Mouse (Mus musculus): ENCODE measurements around the gene A630095N17Rik. TPM values are rescaled to one million over a fixed set of nuclear protein-coding genes. Genes with fewer than 3 reads are reported as not detected.
A peak's percentile ranks its signal among the peaks of the same experiment; 100 is the strongest.

The A630095N17Rik gene
- total and polyA plus RNA-seq, 2 experiments from 2014 or later = not detected

DNA sequence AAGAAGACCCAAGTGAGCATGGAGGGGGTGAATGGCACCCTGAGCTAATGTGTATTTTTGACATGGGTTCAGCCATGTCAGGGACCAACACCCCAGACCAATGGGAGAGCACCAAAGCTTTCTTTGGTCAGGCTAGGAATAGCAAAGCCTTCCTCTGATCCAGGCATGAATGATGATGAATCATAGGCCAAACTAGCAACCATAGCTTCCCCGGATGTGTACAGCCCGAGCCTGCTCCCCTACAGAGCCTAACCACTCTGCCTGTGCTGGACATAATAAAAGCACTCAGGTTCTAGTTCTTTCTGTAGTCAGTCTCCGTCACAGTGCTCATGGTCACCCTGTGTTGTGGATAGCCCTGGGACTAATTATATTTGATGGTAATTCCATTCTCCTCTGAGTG is 10.4 kb downstream of the A630095N17Rik start:
- DNase-seq (ENCODE audit: low spot score) = no peak
- no peaks in the 10 kb centered on the region for H3K9me3 ChIP-seq (replicated peaks; ENCODE audit: control insufficient read depth, low read length)
- WGBS = 74% methylated on average over 3 of the region's 3 CpGs
- H3K9ac ChIP-seq (replicated peaks; ENCODE audit: low read depth, low read length) = no peak overlapping the region
- TF ChIP-seq CTCF (IDR thresholded peaks at IDR 0.05; ENCODE audit: low read depth) (no peak), EP300 (IDR thresholded peaks at IDR 0.05; ENCODE audit: low read depth) (no peak)
- ATAC-seq (ENCODE audit: insufficient read depth, low read depth) = no peak
- H3K27ac ChIP-seq (ENCODE audit: low read depth) = no peak overlapping the region
- peaks cover 18% of the 10 kb centered on the region; the same call in 1 of the 2 replicates for H3K27me3 ChIP-seq (ENCODE audit: control insufficient read depth, insufficient read depth, low read length)
- H3K36me3 ChIP-seq (replicated peaks; ENCODE audit: control insufficient read depth, insufficient read depth, low read length) = 0 out of 2 replicates have a peak, but pooled peaks cover 3% of the 10 kb centered on the region
- H3K4me3 ChIP-seq (ENCODE audit: low read depth, low read length) = no peak overlapping the region
- H3K4me2 ChIP-seq (ENCODE audit: low read depth, low read length) = no peak overlapping the region
- peaks cover 19% of the 10 kb centered on the region for H3K4me1 ChIP-seq (ENCODE audit: control insufficient read depth, insufficient read depth)

DNA sequence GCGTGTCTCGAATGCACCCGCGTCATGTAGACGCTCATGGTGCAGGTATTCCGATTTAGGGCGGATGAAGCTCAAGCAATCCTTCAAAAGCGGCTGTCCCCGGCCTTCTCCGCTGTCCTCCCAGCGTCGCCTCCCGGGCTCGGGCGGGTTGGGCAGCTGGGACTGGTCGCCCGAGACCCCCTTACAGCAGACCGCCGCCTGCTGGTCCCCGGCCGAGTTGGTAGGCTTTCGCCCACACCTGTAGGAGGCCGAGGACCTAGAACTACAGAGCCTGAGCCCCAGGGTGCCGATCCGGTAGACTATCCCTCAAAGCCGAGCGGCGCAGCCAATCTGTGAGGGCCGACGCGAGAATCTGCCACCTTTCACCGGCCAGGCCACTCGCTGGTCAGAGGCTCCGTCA is 12.4 kb downstream of the A630095N17Rik start, which contains the start of gene Tuba4a:
Gene Tuba4a, minus strand, starts transcription at position 335 of the 400 bp plus-strand sequence.
- TF ChIP-seq CTCF (IDR thresholded peaks at IDR 0.05; ENCODE audit: low read depth) (no peak; the same call in 1 of the 2 replicates), EP300 (IDR thresholded peaks at IDR 0.05; ENCODE audit: low read depth) (no peak)
- Histone ChIP-seq H3K9ac (replicated peaks; ENCODE audit: low read depth, low read length) (peak within 1 kb of the TSS; percentile 60), H3K27me3 (ENCODE audit: control insufficient read depth, insufficient read depth, low read length) (peaks cover 18% of the 10 kb centered on the region; the same call in 1 of the 2 replicates), H3K4me1 (ENCODE audit: control insufficient read depth, insufficient read depth) (peaks cover 19% of the 10 kb centered on the region), H3K36me3 (replicated peaks; ENCODE audit: control insufficient read depth, insufficient read depth, low read length) (peaks cover 23% of the 10 kb centered on the region), H3K27ac (ENCODE audit: low read depth) (peak within 1 kb of the TSS; percentile 82), H3K4me3 (ENCODE audit: low read depth, low read length) (peak within 1 kb of the TSS; percentile 61), H3K9me3 (replicated peaks; ENCODE audit: control insufficient read depth, low read length) (no peaks in the 10 kb centered on the region), H3K4me2 (ENCODE audit: low read depth, low read length) (peak within 1 kb of the TSS; percentile 87)
- DNase-seq (ENCODE audit: low spot score) = no peak
- 2% methylated on average over 34 of the region's 34 CpGs for WGBS
- peak; percentile 33 for ATAC-seq (ENCODE audit: insufficient read depth, low read depth)

- peaks cover 18% of the 10 kb centered on the region; the same call in 1 of the 2 replicates for H3K27me3 ChIP-seq (ENCODE audit: control insufficient read depth, insufficient read depth, low read length)
- ATAC-seq (ENCODE audit: insufficient read depth, low read depth) (peak; percentile 89), DNase-seq (ENCODE audit: low spot score) (peak; percentile 76)
- peak overlapping the region; percentile 82 for H3K27ac ChIP-seq (ENCODE audit: low read depth)
- H3K9ac ChIP-seq (replicated peaks; ENCODE audit: low read depth, low read length) = peak overlapping the region; percentile 60
- H3K4me3 ChIP-seq (ENCODE audit: low read depth, low read length) = peak overlapping the region; percentile 61
- H3K9me3 ChIP-seq (replicated peaks; ENCODE audit: control insufficient read depth, low read length) = no peaks in the 10 kb centered on the region
- H3K4me1 ChIP-seq (ENCODE audit: control insufficient read depth, insufficient read depth) = peaks cover 21% of the 10 kb centered on the region
- under 1% methylated on average over 24 of the region's 24 CpGs for WGBS
- peak overlapping the region; percentile 87 for H3K4me2 ChIP-seq (ENCODE audit: low read depth, low read length)
- peaks cover 27% of the 10 kb centered on the region for H3K36me3 ChIP-seq (replicated peaks; ENCODE audit: control insufficient read depth, insufficient read depth, low read length)
- TF ChIP-seq CTCF (IDR thresholded peaks at IDR 0.05; ENCODE audit: low read depth) (0 out of 2 replicates have a peak, but pooled peaks have one; percentile 10), EP300 (IDR thresholded peaks at IDR 0.05; ENCODE audit: low read depth) (no peak)
These were observed 12.8 kb downstream of the A630095N17Rik start for GRCm38 (mm10) chr1:75219078-75219477.

- H3K27ac ChIP-seq (ENCODE audit: low read depth) = peak overlapping the region; percentile 82
- 2% methylated on average over 37 of the region's 38 CpGs for WGBS
These were observed 13.5 kb downstream of the A630095N17Rik start for GRCm38 (mm10) chr1:75218227-75219001.

DNA sequence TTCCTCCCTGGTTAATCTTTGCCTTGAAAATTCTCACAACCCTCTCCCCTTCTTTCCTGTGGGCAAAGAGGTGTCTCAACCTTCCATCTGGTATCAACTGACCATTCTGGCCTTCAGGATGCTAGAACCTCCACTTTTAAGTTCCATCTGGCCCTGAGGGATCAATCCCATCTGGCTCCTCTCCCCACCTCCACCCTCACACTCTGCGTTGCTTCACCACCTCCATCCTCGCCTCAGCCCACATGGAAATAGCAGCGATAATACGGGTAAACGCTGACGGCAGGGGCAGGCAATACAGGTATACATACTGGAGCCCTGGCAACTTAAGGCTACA is 14.0 kb downstream of the A630095N17Rik start:
- Histone ChIP-seq H3K27ac (ENCODE audit: low read depth) (peak overlapping the region; percentile 82), H3K4me3 (ENCODE audit: low read depth, low read length) (peak overlapping the region; percentile 61), H3K9ac (replicated peaks; ENCODE audit: low read depth, low read length) (peak overlapping the region; percentile 60), H3K4me1 (ENCODE audit: control insufficient read depth, insufficient read depth) (peaks cover 21% of the 10 kb centered on the region), H3K27me3 (ENCODE audit: control insufficient read depth, insufficient read depth, low read length) (peaks cover 18% of the 10 kb centered on the region; the same call in 1 of the 2 replicates), H3K36me3 (replicated peaks; ENCODE audit: control insufficient read depth, insufficient read depth, low read length) (peaks cover 40% of the 10 kb centered on the region), H3K4me2 (ENCODE audit: low read depth, low read length) (peak overlapping the region; percentile 87), H3K9me3 (replicated peaks; ENCODE audit: control insufficient read depth, low read length) (no peaks in the 10 kb centered on the region)
- ATAC-seq (ENCODE audit: insufficient read depth, low read depth) (no peak), DNase-seq (ENCODE audit: low spot score) (no peak)
- TF ChIP-seq CTCF (IDR thresholded peaks at IDR 0.05; ENCODE audit: low read depth) = no peak
- no peak for TF ChIP-seq EP300 (IDR thresholded peaks at IDR 0.05; ENCODE audit: low read depth)
- WGBS = 1% methylated on average over 6 of the region's 6 CpGs

More at GRCm38 (mm10) chr1:75218227-75219001, 13.5 kb downstream of the A630095N17Rik start:
- ATAC-seq (ENCODE audit: insufficient read depth, low read depth) (peak; percentile 45), DNase-seq (ENCODE audit: low spot score) (no peak)
- Histone ChIP-seq H3K4me1 (ENCODE audit: control insufficient read depth, insufficient read depth) (peaks cover 21% of the 10 kb centered on the region), H3K9me3 (replicated peaks; ENCODE audit: control insufficient read depth, low read length) (no peaks in the 10 kb centered on the region), H3K9ac (replicated peaks; ENCODE audit: low read depth, low read length) (peak overlapping the region; percentile 60), H3K36me3 (replicated peaks; ENCODE audit: control insufficient read depth, insufficient read depth, low read length) (peaks cover 34% of the 10 kb centered on the region), H3K27me3 (ENCODE audit: control insufficient read depth, insufficient read depth, low read length) (peaks cover 18% of the 10 kb centered on the region; the same call in 1 of the 2 replicates), H3K4me2 (ENCODE audit: low read depth, low read length) (peak overlapping the region; percentile 87), H3K4me3 (ENCODE audit: low read depth, low read length) (peak overlapping the region; percentile 61)
- TF ChIP-seq CTCF (IDR thresholded peaks at IDR 0.05; ENCODE audit: low read depth) (no peak), EP300 (IDR thresholded peaks at IDR 0.05; ENCODE audit: low read depth) (no peak)

All from heart, postnatal 0 days (tissue).